Mouse (Mus musculus) gastrocnemius, postnatal 36 days (tissue): ENCODE data around the gene Gm7942. TPM values are rescaled to one million over a fixed set of nuclear protein-coding genes. Genes with fewer than 3 reads are reported as not detected.
"Not testable (repeated sequence)": the region's sequence is repeated elsewhere in the genome, so short reads cannot be mapped to it uniquely, and the experiment has no call there.

ENCODE experiments used
- DNase-seq, 2 experiments: peaks; one replicate each; pipeline ENCODE4 v3.0.0; 2022
- intact Hi-C: fragments of 180-260 bp; cut with DNase I; formaldehyde crosslinking; loops from one replicate; pipeline ENCODE4 v1.15.1; 2025
- long read RNA-seq, 2 experiments: library from polyadenylated mRNA; stranded (forward); transcript quantifications; one replicate each; pipeline ENCODE4 v2.0.0; 2021
- total RNA-seq, 2 experiments: library from RNA; stranded (reverse); gene quantifications; 2 replicates each; pipeline ENCODE4 v1.2.3; 2021

Gm7942 gene
- not detected for total RNA-seq
- long read RNA-seq, experiment 1 = 0 reads
- long read RNA-seq, experiment 2 = 0 reads

DNA sequence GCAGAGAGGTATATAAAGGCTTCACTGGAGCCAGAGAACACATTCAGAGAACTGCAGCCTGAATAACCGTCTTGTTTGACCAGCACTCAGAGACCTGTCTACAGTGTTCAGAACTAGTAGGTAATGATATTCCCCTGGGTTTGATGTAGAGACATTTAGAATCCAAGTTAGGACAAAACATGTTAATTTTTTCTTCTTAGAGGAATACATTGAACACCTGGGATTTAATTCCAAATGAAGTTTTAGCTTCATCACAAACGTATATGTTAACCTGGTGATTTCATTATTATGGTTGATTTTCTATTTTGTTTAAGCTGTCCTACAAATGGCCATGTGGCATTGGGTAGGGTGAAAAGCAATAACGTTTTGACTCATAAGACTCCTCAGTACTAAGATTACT is at the start of gene Gm7942:
Gm7942 (plus strand) TSS at position 301 of the 400 bp plus-strand sequence.
- DNase-seq, intact Hi-C loops: not testable (repeated sequence)

Other genes with a start within 250 kb of the Gm7942 start
- gene Gm3183, start 241.5 kb upstream of the Gm7942 start, total RNA-seq = not detected
- gene Gm6367, start 118.3 kb upstream of the Gm7942 start, total RNA-seq = not detected
- gene Gm16513, start 75.7 kb downstream of the Gm7942 start, total RNA-seq = not detected
- not detected for gene Gm10424, start 165.8 kb downstream of the Gm7942 start, total RNA-seq
- not detected for gene Gm3259, start 199.0 kb downstream of the Gm7942 start, total RNA-seq